Mouse (Mus musculus) lung, postnatal 36 days (tissue): ENCODE measurements around the gene Hs1bp3.

Experiments
- DNase-seq: peaks from one replicate; pipeline ENCODE4 v3.0.0; 2022; ENCODE audit warnings: mixed read lengths

The Hs1bp3 gene

DNA sequence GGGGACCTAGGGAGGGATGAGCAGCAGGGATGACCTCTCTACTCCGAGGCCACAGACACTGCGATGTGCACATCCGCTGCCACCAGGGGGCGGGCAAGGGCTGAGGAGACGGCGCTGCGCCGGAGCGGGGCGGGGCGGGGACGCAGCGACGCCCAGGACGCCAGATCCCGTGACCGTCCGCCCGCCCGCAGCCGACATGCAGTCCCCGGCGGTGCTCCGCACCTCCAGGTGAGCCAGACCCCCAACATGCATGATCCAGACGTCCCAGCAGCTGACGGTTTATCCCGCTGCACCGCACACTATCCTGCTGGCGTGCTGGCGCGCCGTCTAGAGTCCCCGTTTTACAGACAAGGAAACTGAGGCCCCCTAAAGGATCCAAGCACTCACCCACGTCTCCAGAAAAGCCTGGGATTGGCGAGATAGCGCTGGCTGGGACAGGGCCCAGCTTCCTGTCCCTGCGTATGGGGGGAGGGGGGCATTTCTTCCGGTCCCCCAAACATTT is at the start of gene Hs1bp3:
Hs1bp3 (plus strand) TSS at position 163 of the 502 bp plus-strand sequence.
- peak; percentile 92 for DNase-seq

DNA sequence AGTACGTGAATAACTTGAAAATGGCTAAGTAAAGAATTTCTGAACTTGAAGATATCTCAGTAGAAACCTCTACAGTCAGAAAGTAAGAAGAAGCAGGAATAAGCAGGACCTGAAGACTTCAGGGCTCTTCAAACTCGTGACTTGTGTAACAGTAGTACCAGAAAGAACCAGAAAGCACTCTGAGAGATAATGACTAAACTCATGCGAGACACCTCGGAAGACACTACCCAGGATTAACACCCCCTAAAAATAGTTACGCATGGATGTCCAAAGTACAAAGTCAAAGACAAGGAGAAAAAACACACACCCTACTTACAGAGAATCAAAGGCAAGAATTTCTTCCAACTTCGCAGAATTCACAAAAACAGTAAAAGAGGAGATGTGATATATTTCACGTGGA is 46.9 kb upstream of the Hs1bp3 start:
- no peak for DNase-seq

DNA sequence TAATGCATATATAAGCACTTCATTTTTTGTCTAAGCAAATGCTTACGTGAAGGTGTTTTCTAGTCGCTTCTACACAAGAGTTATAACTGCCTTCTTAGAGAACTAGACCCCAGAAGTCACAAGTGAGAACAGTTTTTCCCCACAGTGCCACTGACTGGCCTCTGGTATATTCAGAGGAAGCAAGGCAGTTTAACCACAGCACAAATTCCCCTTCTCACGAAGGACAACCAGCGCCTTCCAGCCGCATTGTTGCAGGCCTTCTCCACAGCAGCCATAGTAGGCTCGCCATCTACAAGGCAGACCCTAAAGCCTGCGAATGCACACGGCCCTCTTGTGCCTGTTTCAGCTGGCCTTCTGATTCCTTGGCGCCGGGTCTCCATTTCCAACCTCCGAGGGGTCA is 43.6 kb upstream of the Hs1bp3 start:
- DNase-seq: no peak

DNA sequence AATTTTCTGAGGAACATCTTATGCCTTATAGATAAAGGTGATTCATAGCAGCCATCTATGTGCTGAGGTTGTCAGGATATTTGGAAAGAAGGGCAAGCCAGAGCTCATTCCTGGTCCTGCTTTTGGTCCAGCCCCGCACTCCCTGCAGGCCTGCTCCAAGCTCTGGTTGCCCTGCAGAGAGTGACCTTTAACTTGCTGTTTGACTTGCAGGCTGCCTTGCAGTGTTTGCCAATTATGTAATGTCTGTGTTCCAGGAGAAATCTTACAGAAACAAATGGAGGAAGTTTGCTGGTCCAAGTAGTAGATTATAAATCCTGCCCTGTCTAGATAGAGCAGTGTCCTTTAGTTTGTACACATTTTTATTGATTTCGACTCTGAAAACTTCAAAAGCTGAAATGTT is 41.8 kb upstream of the Hs1bp3 start:
- peak; percentile 23 for DNase-seq

DNA sequence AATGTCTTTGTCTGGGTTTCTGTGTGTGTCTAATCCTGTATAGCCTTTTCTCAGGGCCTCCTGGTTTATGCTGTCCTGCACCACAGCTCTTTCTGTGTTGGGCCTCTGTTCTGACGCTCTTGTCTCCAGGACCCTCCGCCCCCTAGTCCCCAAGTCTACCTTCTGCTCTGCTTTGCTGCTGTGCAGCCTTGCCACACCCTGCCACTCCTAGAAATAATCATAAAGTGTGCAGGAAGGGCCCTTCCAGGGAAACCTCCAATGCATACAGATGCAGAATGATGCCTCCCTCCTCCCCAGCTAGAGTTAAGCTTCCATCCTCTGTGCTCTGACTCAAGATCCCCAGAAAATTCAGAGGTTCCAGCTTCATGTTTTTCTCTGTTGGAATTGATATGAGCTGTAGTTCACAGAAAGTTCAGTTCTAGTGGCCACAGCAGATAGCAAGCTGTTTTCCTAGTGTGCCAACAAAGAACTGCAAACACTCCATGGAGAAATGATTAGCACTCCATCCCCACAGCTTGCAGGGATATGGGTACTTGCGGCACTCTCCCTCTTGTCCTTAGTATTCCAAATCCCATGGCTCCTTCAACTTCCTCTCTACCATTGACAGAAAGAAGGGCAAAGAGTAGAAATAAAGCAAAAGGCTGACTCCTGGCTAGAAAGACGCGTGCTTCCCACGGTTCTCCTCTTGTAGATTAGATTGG is 39.6 kb upstream of the Hs1bp3 start:
- no peak for DNase-seq

DNA sequence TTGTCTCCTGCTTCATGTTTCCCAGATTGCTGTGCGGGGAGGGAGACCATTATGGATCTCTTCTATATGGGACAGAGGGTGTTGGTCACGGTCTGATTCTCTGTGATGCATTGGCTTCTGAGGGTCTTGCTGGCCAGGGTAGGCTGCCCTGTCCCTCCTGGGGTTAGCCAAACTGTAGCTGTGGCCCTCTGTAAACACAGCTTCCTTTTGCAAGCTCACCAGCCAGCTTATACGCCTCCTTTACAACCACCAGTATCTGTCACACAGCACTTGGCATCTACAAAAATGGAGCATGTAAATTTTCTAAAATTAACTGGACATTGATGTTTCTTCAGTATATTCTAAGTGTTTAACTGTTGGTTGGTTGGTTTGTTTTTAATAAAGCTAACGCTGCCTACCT is 37.8 kb upstream of the Hs1bp3 start:
- DNase-seq: no peak

DNA sequence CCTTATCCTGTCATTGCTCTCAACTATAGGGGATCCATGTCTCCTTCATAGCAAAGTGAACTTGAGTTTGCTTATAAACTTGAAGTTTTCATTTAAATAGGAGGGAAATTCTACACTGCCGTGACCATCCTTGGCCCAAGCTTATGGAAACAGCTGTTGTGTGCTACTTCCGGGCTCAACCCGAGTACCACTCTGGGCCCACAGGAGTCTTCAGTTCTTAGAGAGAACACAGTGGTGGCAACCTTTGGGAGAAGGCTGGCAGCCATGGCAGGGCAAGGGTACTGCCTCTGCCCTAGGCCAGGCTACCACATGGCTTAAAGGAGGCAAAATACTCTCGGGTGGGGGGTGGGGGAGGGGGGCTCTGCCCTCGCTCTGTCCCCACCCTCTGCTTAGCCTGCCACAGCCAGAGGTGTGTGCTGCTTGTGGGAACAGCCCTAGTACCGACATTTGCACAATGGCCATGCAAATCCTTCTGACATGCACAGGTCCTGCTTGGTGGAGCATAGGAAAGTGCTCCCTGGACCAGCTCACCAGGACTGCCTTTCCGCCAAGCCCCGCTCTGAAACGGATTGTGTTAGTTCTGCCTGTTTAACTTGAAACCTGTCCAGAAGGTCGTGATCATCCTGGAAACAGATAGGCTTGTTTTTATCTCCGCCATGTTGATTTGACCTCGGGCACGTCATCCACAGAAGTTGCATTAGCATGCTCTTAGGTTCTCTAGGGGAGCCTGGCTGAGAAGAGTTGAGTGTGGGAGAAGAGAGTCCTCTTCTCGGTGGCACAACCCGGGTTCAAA is 31.8 kb upstream of the Hs1bp3 start:
- DNase-seq: no peak

DNA sequence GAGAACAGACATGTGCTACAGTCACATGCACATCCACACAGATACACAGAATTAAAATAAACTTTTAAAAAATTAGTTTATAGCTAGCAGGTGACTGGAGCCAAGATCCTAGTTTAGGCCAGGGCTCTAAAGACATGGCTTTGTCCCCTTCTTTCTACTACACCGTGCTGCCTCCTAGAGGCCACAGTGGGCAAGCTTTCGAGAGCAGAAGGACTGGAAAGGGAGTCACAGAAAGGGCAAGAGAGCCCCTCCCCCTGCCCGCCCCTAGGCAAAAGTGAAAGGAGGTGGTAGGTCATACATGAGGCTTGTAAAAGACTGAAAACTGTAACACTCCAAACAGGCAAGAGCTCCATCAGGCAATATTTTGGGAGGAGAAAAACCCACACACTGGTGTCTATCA is 25.3 kb upstream of the Hs1bp3 start:
- no peak for DNase-seq

DNA sequence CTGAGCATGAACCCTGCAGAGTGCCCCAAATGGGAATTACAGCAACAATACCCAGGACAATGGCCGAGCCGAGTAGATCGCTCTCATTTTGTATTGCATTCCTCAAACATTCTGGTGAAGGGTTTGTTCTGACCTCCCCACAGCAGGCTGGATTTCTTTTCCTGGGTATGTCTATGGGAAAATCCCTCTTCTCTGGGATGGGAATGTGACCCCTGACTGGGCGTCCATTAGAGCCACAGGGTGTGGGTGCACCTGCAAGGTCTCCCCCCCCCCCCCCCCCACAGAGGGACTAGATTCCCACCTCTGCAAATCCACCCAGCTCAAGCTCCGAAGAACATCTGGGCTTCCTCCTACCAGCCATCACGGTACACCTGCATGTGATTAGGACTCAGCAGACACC is 24.1 kb upstream of the Hs1bp3 start:
- no peak for DNase-seq

DNA sequence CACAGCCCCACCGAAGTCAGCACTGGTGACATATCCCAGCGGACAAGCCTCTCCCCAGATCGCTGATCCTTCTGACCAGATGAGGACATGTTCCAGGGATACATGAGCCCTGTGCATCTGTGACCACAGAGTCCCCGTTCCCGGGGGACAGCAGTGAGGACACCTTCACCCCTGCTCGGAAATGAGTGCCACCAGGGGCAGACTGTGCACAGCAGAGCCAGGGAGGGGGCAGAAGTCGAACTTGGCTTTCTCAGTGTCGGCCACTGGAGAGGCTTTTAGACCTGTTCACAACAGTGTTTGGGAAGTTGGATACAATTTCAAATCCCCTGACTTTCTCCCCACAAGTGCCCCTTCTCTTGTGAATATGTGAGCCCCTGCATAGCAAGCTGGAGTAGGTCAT is 23.7 kb upstream of the Hs1bp3 start:
- DNase-seq: no peak

DNA sequence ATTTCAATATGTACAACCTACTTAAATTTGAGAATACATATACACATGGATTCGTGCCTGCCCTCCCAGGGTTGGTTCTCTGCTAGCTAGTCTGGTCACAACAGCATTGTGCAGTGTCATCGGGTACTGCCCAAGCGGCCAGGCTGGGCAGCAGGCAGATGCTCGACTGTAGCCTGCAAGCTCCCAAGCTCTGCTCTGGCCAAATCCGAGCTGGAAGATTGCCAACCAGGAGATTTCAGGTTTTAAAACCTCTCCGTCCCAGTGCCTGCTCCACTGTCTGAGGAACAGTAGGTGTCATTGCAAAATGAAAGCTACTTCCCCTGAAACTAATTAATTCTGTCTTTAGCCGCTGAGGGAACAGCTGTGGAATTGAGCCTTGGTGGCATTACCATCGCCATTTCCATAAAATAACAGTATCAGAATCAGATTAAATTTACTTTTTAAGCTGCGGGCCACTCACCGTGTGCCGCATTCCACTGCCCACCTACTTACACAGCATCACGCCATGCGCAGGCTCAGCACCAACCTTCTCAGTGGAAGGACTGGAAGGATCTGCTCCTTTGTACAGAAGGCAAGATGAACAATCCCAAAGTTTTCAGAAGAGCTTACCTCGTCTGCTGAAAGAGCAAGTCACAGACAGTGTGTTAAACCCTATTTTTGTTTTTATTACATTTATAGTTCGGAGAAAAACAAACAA is 21.9 kb upstream of the Hs1bp3 start:
- DNase-seq: no peak

DNA sequence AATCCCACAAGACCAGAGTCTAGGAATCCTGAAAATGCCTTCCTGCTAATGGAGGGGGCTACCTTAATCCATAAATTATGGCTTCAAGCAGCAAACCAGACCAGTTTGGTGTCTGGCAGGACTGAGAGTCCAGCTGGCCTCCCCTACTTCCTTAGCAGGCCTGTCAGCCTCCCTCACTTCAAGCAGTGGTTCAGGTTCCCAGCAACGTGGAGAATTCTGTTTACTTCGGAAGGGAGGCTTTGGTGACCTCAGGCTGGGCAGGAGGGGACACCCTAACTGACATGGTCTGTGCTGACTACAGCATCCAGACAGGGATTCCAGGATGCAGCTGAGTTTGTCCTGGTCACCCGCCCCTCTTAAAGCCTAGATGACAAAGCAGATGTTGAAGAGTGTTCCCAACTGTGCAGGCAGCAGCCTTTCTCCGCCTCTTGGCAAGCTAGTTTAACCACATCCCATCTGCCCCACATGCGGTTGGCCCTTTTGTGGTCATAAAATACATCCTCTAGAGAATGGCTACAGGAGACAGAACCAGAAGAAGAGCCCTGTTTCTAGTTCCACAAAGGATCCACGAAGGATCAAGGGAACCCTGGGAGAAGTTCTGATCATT is 17.8 kb upstream of the Hs1bp3 start:
- no peak for DNase-seq

DNA sequence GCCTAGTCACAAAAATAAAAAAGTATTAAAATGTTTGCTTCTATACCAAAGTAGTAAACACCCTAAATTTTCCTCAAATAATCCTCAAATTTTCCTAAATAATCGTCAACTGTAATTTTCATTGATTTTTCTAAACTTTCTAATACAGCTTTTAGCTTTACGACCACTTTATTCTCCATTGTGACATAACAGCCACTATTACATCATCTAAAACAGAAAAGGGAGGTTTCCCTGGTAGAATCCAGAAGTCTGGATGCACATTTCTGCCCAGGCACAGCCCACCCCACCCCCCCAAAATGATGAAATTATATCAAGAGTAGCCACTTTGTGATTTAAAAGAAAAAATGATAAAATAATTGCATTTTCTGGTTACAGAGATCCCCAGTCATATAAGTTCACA is 17.1 kb upstream of the Hs1bp3 start:
- no peak for DNase-seq

DNA sequence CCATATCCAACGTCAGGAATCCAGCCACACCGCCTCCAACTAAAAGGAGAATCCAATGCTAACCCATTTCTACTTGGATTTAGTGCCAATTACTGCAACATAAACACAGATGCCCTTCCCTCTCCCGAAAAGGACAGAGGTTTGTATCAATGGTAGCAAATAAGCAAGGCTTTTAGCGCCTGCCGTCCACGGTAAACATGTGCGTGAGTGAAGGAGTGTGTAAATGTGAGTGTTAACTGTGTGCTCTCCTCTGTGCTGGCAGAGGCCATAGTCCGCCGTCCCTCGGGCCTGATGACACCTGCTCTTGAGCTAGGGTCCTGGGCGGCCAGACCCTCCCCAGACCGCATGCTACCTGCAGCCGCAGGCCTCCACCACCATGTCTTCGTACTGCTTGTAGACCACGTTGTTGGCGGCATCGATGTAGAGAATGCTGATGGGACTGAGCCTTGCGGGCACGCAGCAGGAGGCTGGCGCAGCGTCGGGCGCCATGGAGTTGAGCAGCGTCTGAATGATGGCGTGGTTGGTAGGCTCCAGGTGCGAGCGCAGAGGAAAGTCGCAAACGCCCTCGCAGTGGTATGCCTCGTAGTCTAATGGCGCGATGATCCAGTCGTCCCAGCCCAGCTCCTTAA is 15.5 kb upstream of the Hs1bp3 start:
- no peak for DNase-seq

DNA sequence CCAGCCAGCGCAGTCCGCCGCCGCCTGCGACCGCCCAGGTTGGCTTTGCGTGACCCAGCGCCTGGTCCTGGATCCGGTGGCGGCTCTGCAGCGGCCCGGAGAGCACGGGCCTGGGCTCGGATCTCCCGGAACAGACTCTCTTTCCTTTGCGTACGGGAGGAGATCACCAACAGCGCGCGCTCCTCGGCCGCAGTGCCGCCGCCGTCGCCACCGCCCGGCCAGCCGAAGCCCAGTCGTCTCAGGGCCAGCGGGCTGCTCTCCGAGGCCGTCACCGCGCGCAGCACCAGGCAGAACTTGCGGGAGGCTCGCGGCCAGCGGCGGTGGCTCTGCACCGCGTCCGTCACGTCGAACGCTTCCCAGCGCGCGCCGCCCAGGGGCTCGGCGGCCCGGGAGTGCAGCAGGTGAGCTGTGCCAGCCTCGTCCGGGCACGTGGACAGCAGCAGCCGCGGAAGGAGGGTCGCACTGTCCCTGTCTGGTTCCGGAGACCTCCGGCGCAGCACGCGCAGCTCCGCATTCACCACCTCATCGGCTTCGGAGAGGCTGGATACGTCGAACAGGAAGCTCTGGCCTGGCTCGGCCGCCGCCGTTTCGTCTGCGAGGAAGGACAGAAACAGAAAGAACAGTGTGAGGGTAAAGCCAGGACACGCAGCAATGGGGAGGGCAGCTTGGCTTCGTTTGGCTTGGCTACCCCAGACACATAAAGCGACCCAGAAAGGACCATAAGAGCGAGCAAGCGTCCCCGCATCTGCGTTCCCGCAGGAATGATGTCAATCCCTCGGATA is 14.7 kb upstream of the Hs1bp3 start:
- DNase-seq: no peak

DNA sequence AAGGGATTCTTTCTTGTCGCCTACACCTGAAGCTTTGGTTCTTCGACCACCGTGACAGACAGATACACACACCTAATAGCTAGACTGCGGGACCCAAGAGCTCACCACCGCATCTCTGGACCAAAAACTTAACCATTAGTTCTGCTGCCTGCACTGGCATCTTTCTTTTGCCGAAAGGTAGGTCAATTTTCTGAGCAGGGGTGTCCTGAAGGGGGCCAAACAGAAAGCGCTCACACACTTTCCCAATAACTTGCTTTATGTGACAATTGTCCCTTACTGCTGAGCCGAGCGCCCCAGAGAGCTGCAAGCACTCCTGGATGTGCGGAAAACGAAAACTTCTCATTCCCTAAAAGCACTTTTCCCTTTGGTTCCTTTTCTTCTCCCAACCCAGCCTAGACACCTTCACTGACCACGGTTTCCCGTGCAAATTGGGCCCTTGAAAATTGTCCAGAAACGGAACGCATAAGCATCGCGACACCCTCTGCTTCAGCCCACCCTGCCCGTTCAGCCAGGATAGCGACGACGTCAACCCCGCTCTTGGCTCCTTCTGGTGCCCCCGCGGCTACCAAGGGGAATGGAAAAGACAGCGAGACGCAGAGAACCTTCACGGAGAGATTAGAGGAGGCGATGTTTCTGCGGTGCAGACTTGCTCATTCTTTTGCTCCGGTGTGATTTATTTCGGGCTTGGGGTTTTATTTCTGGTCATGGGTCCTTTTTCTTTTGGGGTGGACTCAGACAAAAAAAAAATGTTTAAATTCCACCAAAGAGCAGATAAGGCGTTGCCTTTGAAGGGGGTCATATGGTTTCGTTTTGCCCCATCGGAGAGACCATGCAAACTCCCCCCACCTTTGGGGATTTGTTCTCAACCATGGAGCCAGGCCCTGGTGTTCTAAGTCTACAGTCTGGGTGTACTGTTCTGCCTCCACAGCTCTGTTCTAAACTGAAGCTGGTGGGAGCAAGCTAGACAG is 13.8 kb upstream of the Hs1bp3 start:
- no peak for DNase-seq

DNA sequence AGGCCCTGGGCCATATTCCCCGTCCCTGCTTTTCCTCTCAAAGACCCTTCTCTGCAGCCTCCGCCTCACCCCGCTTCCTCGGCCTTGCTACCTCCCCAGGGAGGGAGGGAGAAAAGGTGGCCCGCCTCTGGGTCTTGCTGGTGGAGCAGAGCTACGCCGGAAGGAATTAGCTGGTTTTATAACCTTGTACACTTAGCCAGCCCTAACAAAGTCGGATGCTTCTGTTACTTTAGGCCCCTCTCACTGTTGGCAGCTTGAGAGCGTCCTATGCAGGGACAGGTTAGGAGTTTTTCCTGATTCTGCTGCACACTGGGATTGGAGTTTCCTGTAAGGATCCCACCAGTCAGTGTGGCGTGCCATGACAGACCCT is 13.1 kb upstream of the Hs1bp3 start:
- DNase-seq: no peak

DNA sequence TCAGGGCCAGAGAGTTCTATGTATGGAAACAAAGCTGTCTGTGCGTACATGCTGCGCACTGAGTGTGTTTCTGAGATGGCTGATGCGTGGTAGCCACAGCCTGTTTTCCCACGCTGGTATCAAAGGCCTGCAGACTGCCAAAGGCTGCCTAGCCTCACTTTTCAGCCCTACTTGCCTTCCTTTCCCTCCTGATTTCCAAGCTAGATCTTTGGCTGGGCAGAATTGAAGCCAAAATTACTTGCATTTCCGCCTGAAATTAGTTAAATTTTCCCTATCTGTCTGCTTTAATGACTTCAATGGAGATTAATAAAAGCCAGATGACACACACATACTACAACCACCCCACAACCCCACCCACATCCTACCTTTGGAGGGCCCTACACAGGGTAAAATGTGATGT is 12.7 kb upstream of the Hs1bp3 start:
- DNase-seq: no peak

DNA sequence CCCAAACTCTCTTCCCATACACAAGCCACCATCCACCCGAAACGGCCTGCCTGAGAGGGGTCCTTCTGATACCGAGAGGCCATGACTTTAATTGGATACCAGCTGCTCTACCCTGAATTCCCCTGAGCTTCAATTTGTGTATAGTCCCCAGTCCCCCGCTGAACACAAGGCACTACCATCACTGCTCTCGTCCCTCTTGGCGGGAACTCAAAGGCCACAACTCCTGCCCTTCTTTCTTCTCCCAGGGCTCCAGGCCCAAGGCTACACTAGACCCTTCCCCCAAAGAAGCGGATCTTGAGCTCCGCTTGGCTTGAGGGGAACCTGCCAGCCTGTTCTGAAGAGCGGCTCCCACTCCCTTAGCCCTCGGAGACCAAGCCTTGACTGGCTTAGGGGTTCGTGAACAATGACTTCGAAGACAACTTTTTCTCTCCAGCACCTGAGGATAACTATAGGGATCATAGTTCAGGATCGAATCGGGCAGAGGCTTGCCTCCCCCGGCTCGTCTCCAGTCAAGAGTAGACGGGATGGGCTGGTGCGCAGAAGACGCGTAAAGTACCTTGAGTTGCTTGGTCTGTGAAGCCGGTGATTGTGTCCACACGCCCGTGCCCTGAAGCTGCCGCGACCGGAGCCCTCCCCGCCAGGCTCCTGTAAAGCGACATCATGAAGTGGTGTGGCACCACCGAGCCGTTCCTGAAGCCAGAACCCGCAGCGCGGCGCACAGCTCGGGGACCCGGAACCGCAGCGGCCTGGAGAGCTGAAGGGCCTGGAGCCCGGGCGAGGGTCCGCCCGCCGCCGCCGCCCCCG is 12.0 kb upstream of the Hs1bp3 start:
- no peak for DNase-seq

DNA sequence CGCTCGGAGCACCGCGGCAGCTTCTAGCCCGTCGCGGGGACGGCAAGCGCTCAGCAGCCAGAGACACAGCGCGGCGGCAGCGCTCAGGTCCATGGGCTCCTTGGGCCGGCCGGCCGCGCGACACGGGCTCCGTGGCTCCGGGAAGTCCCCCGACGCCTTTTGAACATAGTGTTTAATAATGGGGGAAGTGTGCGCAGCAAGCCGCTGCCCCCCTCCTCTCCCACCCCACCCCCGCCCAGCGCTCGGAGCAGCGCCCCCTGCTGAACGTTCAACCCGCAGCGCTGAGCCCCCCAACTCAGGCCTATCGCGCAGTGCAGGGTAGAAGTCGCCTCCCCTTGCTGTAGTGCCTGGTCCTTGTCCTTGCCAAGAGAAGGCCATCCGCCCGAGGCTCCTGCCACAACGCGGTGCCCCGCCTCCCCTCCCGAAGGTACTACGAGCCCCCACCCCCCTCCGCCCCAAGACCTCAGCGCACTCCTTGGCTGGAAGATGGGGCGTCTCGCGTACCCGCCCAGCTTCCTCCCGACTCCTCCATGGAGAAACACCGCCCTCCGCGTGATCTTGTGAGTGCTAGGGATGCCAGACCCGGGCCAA is 11.3 kb upstream of the Hs1bp3 start, which contains the start of gene Gdf7:
Gdf7 (minus strand) TSS at position 114 of the 591 bp plus-strand sequence.
- DNase-seq: no peak
